In the genomic region with DNA sequence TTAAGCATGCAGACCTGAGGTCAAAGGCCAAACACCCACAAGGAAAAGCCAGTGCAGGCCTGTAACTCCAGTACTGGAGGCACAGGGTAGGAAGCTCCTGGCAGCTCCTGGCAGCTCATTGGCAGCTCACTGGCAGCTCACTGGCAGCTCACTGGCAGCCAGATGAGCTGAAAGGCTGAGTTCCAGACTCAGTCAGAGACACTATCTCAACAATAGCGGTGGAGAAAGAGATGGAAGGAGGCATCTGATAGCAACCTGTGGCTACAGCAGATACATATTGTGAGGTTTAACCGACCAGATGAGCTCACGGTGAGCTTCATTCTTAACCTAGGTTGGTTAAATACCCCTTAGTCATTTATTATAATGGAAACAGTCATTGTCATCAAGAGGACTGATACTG, we compare ENCODE assay signal across 19 mouse cellular contexts.
DNase-seq lines count a peak whose midpoint lies in the region; ATAC-seq lines count a peak whose summit lies in the region.
"Had no signal": no experiment of that assay in that cellular context is flagged by ENCODE, and none has a peak within 500 bp of the region (broad histone marks: within the 10 kb centered on the region; RNA-seq: fewer than 3 reads in every experiment).

No protein-coding gene starts in this region.

- H3K27ac ChIP-seq in heart, embryonic 11.5 days (ENCODE audit: low read depth, low read length), result 0 out of 2 replicates have a peak overlapping the region, but pooled peaks have one; percentile 18
- H3K27ac ChIP-seq in liver, embryonic 11.5 days (ENCODE audit: low read depth, low read length), result no peak overlapping the region
- H3K27ac ChIP-seq: hindbrain, postnatal 0 days; limb, embryonic 13.5 days; midbrain, embryonic 13.5 days; stomach, postnatal 0 days had no signal

- H3K4me1 ChIP-seq in heart, embryonic 11.5 days (ENCODE audit: control insufficient read depth, insufficient read depth, low read length), result peaks cover 11% of the 10 kb centered on the region
- H3K4me1 ChIP-seq in liver, embryonic 11.5 days (replicated peaks; ENCODE audit: control insufficient read depth, insufficient read depth, low read length), result no peaks in the 10 kb centered on the region; the same call in 1 of the 2 replicates
- H3K4me1 ChIP-seq: midbrain, embryonic 13.5 days had no signal

- WGBS in heart, embryonic 11.5 days (ENCODE audit: insufficient replicate concordance), result 60% methylated on average over 3 of the region's 3 CpGs
- 58% methylated on average over 3 of the region's 3 CpGs for WGBS in liver, embryonic 11.5 days

- H3K9me3 ChIP-seq in heart, embryonic 11.5 days (replicated peaks; ENCODE audit: control insufficient read depth, low read length), result no peaks in the 10 kb centered on the region
- no peaks in the 10 kb centered on the region for H3K9me3 ChIP-seq in liver, embryonic 11.5 days (ENCODE audit: control insufficient read depth, low read length)
- H3K9me3 ChIP-seq: limb, embryonic 13.5 days; midbrain, embryonic 13.5 days had no signal

- no peaks in the 10 kb centered on the region for H3K36me3 ChIP-seq in heart, embryonic 11.5 days (ENCODE audit: control insufficient read depth, insufficient read depth, low read length)
- no peaks in the 10 kb centered on the region for H3K36me3 ChIP-seq in liver, embryonic 11.5 days (ENCODE audit: control insufficient read depth, insufficient read depth, low read length)
- H3K36me3 ChIP-seq: limb, embryonic 13.5 days; midbrain, embryonic 13.5 days had no signal

- ATAC-seq in heart, embryonic 11.5 days (replicated peaks; ENCODE audit: insufficient number of reproducible peaks, low FRiP score, low TSS enrichment), result no peak
- ATAC-seq in liver, embryonic 11.5 days (replicated peaks; ENCODE audit: low FRiP score), result peak; percentile 41; the same call in 1 of the 2 replicates
- ATAC-seq: hindbrain, postnatal 0 days; midbrain, embryonic 13.5 days had no signal

- no peak overlapping the region for H3K9ac ChIP-seq in heart, embryonic 11.5 days (ENCODE audit: low read depth, low read length)
- H3K9ac ChIP-seq in liver, embryonic 11.5 days (ENCODE audit: low read depth, low read length), result no peak overlapping the region
- H3K9ac ChIP-seq: limb, embryonic 13.5 days; lung, embryonic 14.5 days; midbrain, embryonic 13.5 days had no signal

- H3K4me2 ChIP-seq in heart, embryonic 11.5 days, result no peak overlapping the region
- no peak overlapping the region for H3K4me2 ChIP-seq in liver, embryonic 11.5 days
- H3K4me2 ChIP-seq: limb, embryonic 13.5 days; lung, embryonic 14.5 days; midbrain, embryonic 13.5 days had no signal

- H3K27me3 ChIP-seq in heart, embryonic 11.5 days (ENCODE audit: control insufficient read depth, insufficient read depth, low read length), result no peaks in the 10 kb centered on the region
- H3K27me3 ChIP-seq in liver, embryonic 11.5 days (replicated peaks; ENCODE audit: control insufficient read depth, insufficient read depth, low read length), result no peaks in the 10 kb centered on the region
- H3K27me3 ChIP-seq: limb, embryonic 13.5 days; midbrain, embryonic 13.5 days had no signal

- H3K4me3 ChIP-seq in heart, embryonic 11.5 days (ENCODE audit: low read depth, low read length), result no peak overlapping the region
- H3K4me3 ChIP-seq in liver, embryonic 11.5 days (ENCODE audit: low read depth, low read length), result no peak overlapping the region
- H3K4me3 ChIP-seq: limb, embryonic 13.5 days; midbrain, embryonic 13.5 days had no signal

- peak; percentile 58 to 69 for DNase-seq in cerebellum, postnatal 10 days
- DNase-seq in cerebellum, adult 9-11 months, result no peak
- no peak for DNase-seq in heart, adult 9 months (ENCODE audit: low spot score in 2 of 2)
- DNase-seq in liver, embryonic 11.5 days (ENCODE audit: low spot score), result no peak
- no peak for DNase-seq in liver
- no peak for DNase-seq in spleen, postnatal 14 days (ENCODE audit: low spot score in 2 of 2)
- DNase-seq: adrenal gland, postnatal 10 days; gastrocnemius, postnatal 36 days; kidney, adult 11 months; kidney, postnatal 10 days; lung, embryonic 14.5 days; lung, postnatal 4 days; right cerebral cortex, postnatal 25 days; thymus, postnatal 14 days had no signal

Comparison
In these comparisons a context has a peak if more than half of its experiments do, and no peak if none do; other contexts are left out.
1. DNase-seq: peak in cerebellum, postnatal 10 days (2 of 2); none in cerebellum, adult 9-11 months (single experiment), heart, adult 9 months (0 of 2), liver, embryonic 11.5 days (single experiment), liver (single experiment) and spleen, postnatal 14 days (0 of 2).